Mouse (Mus musculus) hindbrain, embryonic 11.5 days (tissue): ENCODE measurements around the gene Vps16. TPM values are rescaled to one million over a fixed set of nuclear protein-coding genes. Genes with fewer than 3 reads are reported as not detected.
A peak's percentile ranks its signal among the peaks of the same experiment; 100 is the strongest.

Experiments used
- ATAC-seq: fragments of 200-750 bp; cut with Nextera tagmentation; 2 replicates; pipeline ENCODE4 v1.8.0; 2017; ENCODE audit warnings: mild to moderate bottlenecking, moderate TSS enrichment, moderate library complexity; ENCODE audit not compliant: low FRiP score
- DNase-seq: peaks from one replicate; pipeline ENCODE4 v3.0.0-alpha.2; 2015; ENCODE audit warnings: low spot score
- H3K27ac ChIP-seq: fragments of 300-500 bp; sonication (generic); 2 replicates; pipeline ENCODE4 v1.5.1; 2014; ENCODE audit warnings: mild to moderate bottlenecking, low read depth, low read length
- H3K27me3 ChIP-seq: fragments of 300-500 bp; sonication (generic); 2 replicates; pipeline ENCODE4 v1.6.1; 2014; ENCODE audit warnings: mild to moderate bottlenecking, low read length, moderate library complexity, mixed read lengths; ENCODE audit not compliant: control insufficient read depth, insufficient read depth
- H3K36me3 ChIP-seq: fragments of 300-500 bp; sonication (generic); 2 replicates; pipeline ENCODE4 v1.6.1; 2014; ENCODE audit warnings: mild to moderate bottlenecking, low read length, moderate library complexity, mixed read lengths; ENCODE audit not compliant: control insufficient read depth, insufficient read depth
- H3K4me1 ChIP-seq: fragments of 300-500 bp; sonication (generic); replicated peaks from 2 replicates; pipeline ENCODE4 v1.6.1; 2014; ENCODE audit warnings: low read length, mixed read lengths; ENCODE audit not compliant: control insufficient read depth, insufficient read depth
- H3K4me2 ChIP-seq: fragments of 300-500 bp; sonication (generic); replicated peaks from 2 replicates; pipeline ENCODE4 v1.6.1; 2014; ENCODE audit warnings: mild to moderate bottlenecking, low read depth, low read length
- H3K4me3 ChIP-seq: fragments of 300-500 bp; sonication (generic); 2 replicates; pipeline ENCODE4 v1.5.1; 2014; ENCODE audit warnings: low read depth, low read length
- H3K9ac ChIP-seq: fragments of 300-500 bp; sonication (generic); 2 replicates; pipeline ENCODE4 v1.6.1; 2014; ENCODE audit warnings: low read depth, low read length
- H3K9me3 ChIP-seq: fragments of 300-500 bp; sonication (generic); 2 replicates; pipeline ENCODE4 v1.6.1; 2016; ENCODE audit warnings: low read length; ENCODE audit not compliant: control insufficient read depth
- WGBS: fragments of 180-500 bp; shearing (Covaris S2); extraction: QIAGEN DNeasy Blood & Tissue Kit; methylation state at CpG from one replicate; pipeline ENCODE4 v1.1.7; 2014; 5-methylcytosine and 5-hydroxymethylcytosine counted together
- polyA plus RNA-seq: library from polyadenylated mRNA; unstranded; fragments of >200 nt; fragmentation: Nextera tagmentation; extraction: Ambion mirVana; gene quantifications from 2 replicates; pipeline ENCODE4 v1.2.1, GENCODE M21; 2014

The Vps16 gene
- polyA plus RNA-seq, 1 experiment from 2014 or later: 70.2 TPM

DNA sequence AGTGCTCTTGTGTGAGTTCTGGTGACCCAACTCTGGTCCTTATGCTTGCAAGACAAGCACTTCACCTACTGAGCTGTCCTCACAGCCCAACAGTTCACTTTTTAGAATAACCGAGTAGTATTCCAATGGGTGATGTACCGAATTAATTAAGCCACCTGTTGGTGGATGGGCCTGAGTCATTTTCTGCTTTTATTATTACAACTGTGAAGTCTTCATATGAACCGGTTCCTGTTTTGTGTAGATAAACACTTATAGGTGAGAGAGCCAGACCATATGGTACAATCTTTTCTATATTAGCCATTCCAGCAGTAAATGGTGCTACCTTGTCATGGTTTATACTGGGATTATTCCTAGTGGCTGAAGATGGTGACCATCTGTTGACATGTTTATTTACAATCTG lies 11.4 kb upstream of the Vps16 start:
- H3K27me3 ChIP-seq: no peaks in the 10 kb centered on the region
- no peak overlapping the region for H3K27ac ChIP-seq
- no peak overlapping the region for H3K4me2 ChIP-seq
- no peaks in the 10 kb centered on the region for H3K36me3 ChIP-seq
- no peak overlapping the region for H3K4me3 ChIP-seq
- no peaks in the 10 kb centered on the region for H3K9me3 ChIP-seq
- ATAC-seq (no peak), DNase-seq (no peak)
- 74% methylated on average over 3 of the region's 3 CpGs for WGBS
- H3K9ac ChIP-seq: no peak overlapping the region
- H3K4me1 ChIP-seq: no peaks in the 10 kb centered on the region

- Histone ChIP-seq H3K36me3 (no peaks in the 10 kb centered on the region), H3K9ac (no peak overlapping the region), H3K4me2 (no peak overlapping the region), H3K4me3 (no peak overlapping the region), H3K27me3 (no peaks in the 10 kb centered on the region), H3K4me1 (no peaks in the 10 kb centered on the region), H3K27ac (no peak overlapping the region), H3K9me3 (no peaks in the 10 kb centered on the region)
- no peak for ATAC-seq
- 71% methylated on average over 6 of the region's 6 CpGs for WGBS
- no peak for DNase-seq
Observed at GRCm38 (mm10) chr2:130414094-130414856, 9.9 kb upstream of the Vps16 start.

GRCm38 (mm10) chr2:130421781-130422620 lies 2.1 kb upstream of the Vps16 start:
- Histone ChIP-seq H3K4me1 (0 out of 2 replicates have a peak, but pooled peaks cover 4% of the 10 kb centered on the region), H3K4me3 (no peak overlapping the region), H3K27me3 (no peaks in the 10 kb centered on the region), H3K9ac (no peak overlapping the region), H3K4me2 (no peak overlapping the region), H3K9me3 (no peaks in the 10 kb centered on the region), H3K36me3 (no peaks in the 10 kb centered on the region), H3K27ac (no peak overlapping the region)
- DNase-seq: no peak
- no peak for ATAC-seq
- WGBS: 97% methylated on average over 26 of the region's 26 CpGs

DNA sequence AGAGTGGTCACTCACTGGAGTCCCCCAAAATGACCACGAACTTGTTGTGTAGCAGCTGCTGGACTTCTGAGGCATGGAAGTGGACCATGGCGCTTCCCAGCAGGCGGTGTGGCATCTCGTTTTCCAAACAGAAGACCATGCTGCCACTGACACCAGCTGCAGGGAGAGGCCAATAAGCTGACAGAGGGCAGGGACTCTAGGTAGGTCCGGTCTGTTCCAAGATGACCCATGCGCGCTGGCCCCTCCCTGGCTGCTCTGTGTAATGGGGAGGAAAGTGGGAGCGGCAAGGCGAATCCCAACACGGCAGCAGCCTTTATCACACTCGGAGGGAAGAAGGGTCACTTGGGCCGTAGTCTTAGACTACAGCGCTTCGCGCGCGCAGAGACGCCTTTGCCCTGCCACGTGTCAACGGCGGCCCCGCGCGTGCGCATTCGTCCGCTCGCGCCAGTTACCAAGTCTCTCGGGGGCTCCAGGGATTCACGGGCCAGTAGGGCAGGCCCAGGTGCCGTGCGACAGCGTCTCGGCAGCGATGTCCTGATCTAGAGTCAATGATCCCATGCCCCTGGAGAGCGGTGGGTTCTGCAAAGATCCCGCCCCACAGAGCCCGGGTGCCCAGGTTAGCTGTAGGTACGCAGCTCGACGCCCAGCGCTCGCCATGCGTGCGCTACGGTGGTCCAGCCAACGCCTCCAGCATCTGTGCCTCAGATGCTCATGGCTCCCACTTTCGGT lies 578 bp upstream of the Vps16 start:
- Histone ChIP-seq H3K4me3 (peak overlapping the region; percentile 79), H3K9ac (peak overlapping the region; percentile 87), H3K36me3 (no peaks in the 10 kb centered on the region), H3K4me2 (peak overlapping the region; percentile 83), H3K27ac (peak overlapping the region; percentile 77), H3K27me3 (no peaks in the 10 kb centered on the region), H3K4me1 (0 out of 2 replicates have a peak, but pooled peaks cover 4% of the 10 kb centered on the region), H3K9me3 (no peaks in the 10 kb centered on the region)
- WGBS: 18% methylated on average over 49 of the region's 49 CpGs
- peak; percentile 78 for ATAC-seq
- DNase-seq: peak; percentile 88

DNA sequence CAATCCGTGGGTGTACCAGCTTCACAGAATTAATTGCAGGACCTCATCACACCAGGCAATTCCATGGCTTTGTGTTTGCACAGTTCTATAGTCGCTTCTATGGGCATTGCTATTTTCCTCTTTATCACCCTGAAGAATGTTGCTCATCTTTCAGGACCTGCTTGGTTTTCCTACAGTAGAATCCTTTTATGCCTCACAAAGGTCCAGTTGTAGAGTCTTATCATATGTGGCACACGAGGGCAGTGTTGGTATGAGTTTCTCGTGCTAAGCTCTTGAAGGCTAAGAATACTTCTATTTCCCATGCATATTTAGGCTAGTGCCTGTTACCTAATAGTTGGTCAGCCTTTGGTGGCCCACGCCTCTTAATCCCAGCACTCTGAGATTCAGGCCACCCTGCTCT lies 973 bp downstream of the Vps16 start:
- no peaks in the 10 kb centered on the region for H3K27me3 ChIP-seq
- H3K36me3 ChIP-seq: no peaks in the 10 kb centered on the region
- H3K27ac ChIP-seq: no peak overlapping the region
- 56% methylated on average over 5 of the region's 5 CpGs for WGBS
- no peak for DNase-seq
- H3K4me3 ChIP-seq: peak overlapping the region; percentile 79
- peak overlapping the region; percentile 87; the same call in 1 of the 2 replicates for H3K9ac ChIP-seq
- no peak for ATAC-seq
- no peaks in the 10 kb centered on the region for H3K9me3 ChIP-seq
- H3K4me2 ChIP-seq: peak overlapping the region; percentile 83
- 0 out of 2 replicates have a peak, but pooled peaks cover 4% of the 10 kb centered on the region for H3K4me1 ChIP-seq

- Histone ChIP-seq H3K4me1 (0 out of 2 replicates have a peak, but pooled peaks cover 2% of the 10 kb centered on the region), H3K9ac (no peak overlapping the region), H3K36me3 (no peaks in the 10 kb centered on the region), H3K4me3 (no peak overlapping the region), H3K9me3 (no peaks in the 10 kb centered on the region), H3K27me3 (no peaks in the 10 kb centered on the region), H3K4me2 (no peak overlapping the region), H3K27ac (no peak overlapping the region)
- WGBS: 76% methylated on average over 2 of the region's 2 CpGs
- no peak for ATAC-seq
- DNase-seq: no peak
Observed at GRCm38 (mm10) chr2:130429851-130430250, 5.7 kb downstream of the Vps16 start.

DNA sequence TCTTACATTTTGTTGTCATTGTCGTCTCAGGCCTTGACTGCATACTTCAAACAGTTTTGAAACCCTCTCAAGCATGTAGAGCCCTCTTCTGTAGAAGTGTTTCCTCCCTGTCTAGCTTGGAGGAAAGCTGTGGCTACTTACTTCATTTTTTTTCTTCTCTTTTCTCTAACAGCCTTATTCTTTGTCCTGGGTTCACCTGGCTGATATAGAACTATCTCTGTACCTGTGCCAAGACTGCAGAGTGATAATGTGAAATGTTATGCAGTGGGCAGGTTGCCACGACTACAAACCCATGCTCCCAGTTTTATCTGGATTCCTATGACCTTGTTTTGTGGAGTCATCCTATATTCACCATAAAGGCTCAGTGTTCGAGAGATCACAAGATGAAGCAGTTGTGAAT lies 6.3 kb downstream of the Vps16 start:
- WGBS: 82% methylated on average over 3 of the region's 3 CpGs
- no peak overlapping the region for H3K27ac ChIP-seq
- H3K4me1 ChIP-seq: no peaks in the 10 kb centered on the region
- no peak overlapping the region for H3K9ac ChIP-seq
- no peak overlapping the region for H3K4me2 ChIP-seq
- H3K27me3 ChIP-seq: no peaks in the 10 kb centered on the region
- H3K4me3 ChIP-seq: no peak overlapping the region
- no peaks in the 10 kb centered on the region for H3K9me3 ChIP-seq
- H3K36me3 ChIP-seq: no peaks in the 10 kb centered on the region
- DNase-seq: no peak
- no peak for ATAC-seq

- DNase-seq: no peak
- ATAC-seq: no peak
- Histone ChIP-seq H3K4me3 (no peak overlapping the region), H3K4me2 (no peak overlapping the region), H3K36me3 (no peaks in the 10 kb centered on the region), H3K4me1 (no peaks in the 10 kb centered on the region), H3K9ac (no peak overlapping the region), H3K27ac (no peak overlapping the region), H3K27me3 (no peaks in the 10 kb centered on the region), H3K9me3 (no peaks in the 10 kb centered on the region)
- WGBS: 88% methylated on average over 3 of the region's 3 CpGs
Observed at GRCm38 (mm10) chr2:130432157-130432556, 8.0 kb downstream of the Vps16 start.
